Mouse (Mus musculus) adrenal gland, adult (tissue): ENCODE measurements at regions not wholly inside any gene's neighbourhood (a gene's known extent, or its start where the extent isn't known, plus 50 kb on each side); places are given as distances from the start of the nearest gene placed in this dataset.
"Not testable (repeated sequence)": the region's sequence is repeated elsewhere in the genome, so short reads cannot be mapped to it uniquely, and the experiment has no call there.

ENCODE experiments used
- DNase-seq, 2 experiments: peaks; one replicate each; pipeline ENCODE4 v3.0.0; 2022 to 2023; ENCODE audit warnings: low spot score in 1 of 2; ENCODE audit not compliant: inconsistent age in 2 of 2

DNA sequence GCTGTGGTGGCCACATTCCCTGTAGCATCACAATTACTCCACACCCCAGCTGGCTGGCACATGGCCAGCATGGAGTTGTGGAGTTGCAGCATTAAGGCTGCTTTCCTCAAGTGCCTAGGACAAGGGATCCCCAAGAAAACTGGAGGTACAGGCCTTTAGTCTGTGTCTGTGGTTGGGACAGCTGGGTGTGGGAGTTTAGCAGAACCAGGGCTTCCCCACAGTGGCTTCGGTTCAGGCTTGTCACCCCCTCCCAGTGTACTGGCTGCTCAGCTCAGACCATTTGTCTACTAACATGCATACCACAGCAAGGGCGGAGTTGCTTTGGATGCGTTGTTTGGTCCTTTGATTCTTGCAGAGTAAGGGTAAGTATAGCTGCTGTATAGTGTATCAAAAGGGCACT lies 79.1 kb upstream of the Neurl1b start:
- DNase-seq = no peak

DNA sequence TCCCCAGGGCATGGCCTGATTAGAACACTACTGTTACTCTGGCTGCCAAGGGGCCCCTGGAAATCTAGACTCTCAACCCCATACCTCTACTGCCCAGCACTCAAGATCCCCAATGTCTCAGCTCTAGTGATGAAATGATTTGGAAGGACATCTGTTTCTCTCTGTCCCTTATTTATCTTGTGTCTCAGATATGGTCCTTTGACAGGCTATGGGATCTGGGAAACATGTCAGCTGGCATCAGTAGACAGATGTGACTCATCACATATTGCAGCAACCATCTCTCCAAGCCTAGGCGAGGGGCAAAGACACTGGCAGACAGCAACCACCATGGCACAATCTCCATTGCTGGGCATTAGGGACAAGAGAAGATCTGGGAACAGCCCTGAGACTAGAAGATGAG lies 78.6 kb upstream of the Neurl1b start:
- peak; percentile 27 to 48 for DNase-seq

GRCm38 (mm10) chr17:26337106-26337505 lies 77.5 kb upstream of the Neurl1b start:
- DNase-seq = no peak

GRCm38 (mm10) chr17:26345436-26345835 lies 69.2 kb upstream of the Neurl1b start:
- DNase-seq = not testable (repeated sequence)

GRCm38 (mm10) chr17:26348116-26348515 lies 66.5 kb upstream of the Neurl1b start:
- no peak for DNase-seq

DNA sequence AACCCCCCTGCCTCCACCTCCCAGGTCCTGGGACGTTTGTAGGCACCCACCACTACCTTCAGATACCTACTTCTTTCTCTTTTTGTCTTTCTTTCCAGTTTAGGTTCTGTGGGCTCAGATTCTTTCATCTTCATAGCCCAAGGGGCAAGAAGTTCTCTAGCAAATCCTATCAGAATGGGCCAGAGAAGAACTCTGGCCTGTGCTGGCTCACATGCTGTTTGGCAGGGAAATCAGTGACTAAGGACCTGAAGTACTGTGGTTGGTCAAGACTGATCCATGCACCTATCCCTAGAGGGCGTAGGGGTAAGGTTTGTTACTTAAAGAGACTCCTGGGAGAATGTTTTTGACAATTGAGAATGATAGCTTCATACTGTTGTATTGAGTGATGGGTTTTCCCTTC lies 64.9 kb upstream of the Neurl1b start:
- DNase-seq = no peak

DNA sequence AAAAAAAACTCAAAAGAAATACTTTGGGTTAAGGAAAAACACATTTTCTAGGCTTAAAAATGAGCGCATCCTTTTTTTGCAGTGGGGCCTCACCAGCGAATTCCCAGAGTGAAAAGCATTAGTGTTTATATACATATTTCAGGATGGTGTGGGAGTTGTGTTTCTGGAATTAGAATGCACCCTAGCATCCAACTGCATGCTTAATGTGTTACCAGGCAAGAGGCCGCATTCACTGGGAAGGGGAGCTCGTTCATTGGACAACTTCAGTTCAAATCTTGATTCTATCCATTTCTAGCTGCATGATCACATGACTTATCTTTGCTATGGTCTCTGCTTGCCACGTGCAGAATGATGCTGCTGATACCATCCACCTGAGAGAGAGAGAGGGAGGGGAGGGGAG lies 64.4 kb upstream of the Neurl1b start:
- no peak for DNase-seq

GRCm38 (mm10) chr17:26351991-26352390 lies 62.6 kb upstream of the Neurl1b start:
- DNase-seq = no peak

GRCm38 (mm10) chr17:26352712-26353111 lies 61.9 kb upstream of the Neurl1b start:
- no peak for DNase-seq

- DNase-seq = no peak
Observed at GRCm38 (mm10) chr17:26354431-26354830, 60.2 kb upstream of the Neurl1b start.

- DNase-seq = no peak
Observed at GRCm38 (mm10) chr17:26355301-26355700, 59.3 kb upstream of the Neurl1b start.

- no peak for DNase-seq
Observed at GRCm38 (mm10) chr17:26356906-26357305, 57.7 kb upstream of the Neurl1b start.

GRCm38 (mm10) chr17:26357784-26358183 lies 56.8 kb upstream of the Neurl1b start:
- DNase-seq = peak; percentile 24 to 58

GRCm38 (mm10) chr17:26360711-26361110 lies 53.9 kb upstream of the Neurl1b start:
- DNase-seq = no peak

GRCm38 (mm10) chr17:26361420-26361819 lies 53.2 kb upstream of the Neurl1b start:
- no peak for DNase-seq

GRCm38 (mm10) chr17:26361992-26362391 lies 52.6 kb upstream of the Neurl1b start:
- DNase-seq = no peak

DNA sequence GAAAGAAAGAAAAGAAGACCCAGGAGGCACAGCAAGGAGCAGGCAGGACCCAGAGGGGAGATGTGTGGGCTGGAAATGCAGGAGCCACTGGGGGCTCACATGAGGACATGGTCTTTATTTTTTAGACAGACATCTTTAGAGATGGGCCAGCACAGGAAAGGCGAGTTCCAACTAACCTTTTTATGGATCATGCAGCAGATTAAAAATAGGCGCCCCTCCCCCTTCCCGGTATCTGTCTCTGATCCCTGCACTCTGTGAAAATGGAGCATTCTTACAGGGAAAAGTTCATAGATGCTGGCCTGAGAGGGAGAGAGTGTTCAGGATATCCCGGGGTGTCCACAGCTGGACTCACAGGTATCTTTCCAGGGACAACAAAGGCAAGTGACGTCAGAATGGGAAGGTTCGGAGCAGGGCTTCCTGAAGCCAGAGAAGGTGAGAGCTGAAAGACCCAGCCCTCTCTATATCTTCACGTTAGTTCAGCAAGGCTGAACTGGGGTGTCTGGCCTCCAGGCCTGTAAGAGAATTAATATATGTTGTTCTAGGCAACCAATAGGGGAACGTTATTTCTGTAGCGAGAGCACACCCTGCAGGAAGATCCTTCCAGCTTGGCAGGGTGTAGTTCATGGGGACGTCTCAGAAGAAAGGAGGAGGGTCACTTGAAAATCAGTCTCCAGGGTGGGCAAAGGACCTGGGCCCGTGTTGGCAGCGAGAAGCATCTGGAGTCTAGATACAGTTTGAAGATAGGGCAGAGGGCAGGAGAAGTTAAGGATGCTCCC lies 51.9 kb upstream of the Neurl1b start:
- no peak for DNase-seq

DNA sequence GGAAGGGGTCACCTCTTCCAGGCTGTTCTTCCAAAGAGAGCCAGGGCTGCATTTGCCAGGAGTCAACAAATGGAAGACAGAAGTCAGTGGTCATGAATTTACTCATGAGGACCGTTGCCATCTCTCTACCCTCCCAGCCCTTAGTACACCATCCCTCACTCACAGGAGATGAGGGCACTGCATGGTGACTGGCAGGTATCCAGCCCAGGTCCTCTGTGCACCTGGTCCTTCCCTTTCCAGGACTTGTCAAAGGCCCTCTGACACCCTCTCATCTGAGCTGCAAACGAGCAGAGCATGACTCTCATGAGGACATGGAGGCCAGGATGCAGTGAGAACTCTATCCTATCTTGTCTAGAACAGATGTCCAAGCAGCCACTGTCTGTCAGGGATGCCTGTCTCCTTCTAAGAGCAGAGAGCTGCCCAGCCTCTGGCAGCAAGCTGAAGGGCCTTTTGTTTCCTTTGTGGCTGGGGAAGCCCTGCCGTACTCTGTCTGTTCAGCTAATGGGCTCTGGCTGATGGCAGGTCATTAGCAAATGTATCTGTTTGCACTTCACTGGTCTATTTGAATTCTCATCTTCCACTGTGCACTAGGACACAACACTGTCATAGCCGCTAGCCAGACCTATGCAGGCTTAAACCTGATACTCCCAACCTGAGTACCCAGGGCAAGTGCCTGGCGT lies 50.6 kb upstream of the Neurl1b start:
- DNase-seq = no peak
